Mouse (Mus musculus): Measurements from ENCODE around the gene Alox8. TPM values are rescaled to one million over a fixed set of nuclear protein-coding genes. Genes with fewer than 3 reads are reported as not detected.

Alox8 gene
- polyA plus RNA-seq, 2 experiments: 0.04 to 0.15 TPM

- Histone ChIP-seq H3K9me3 (ENCODE audit: control insufficient read depth, low read length) (peaks cover 8% of the 10 kb centered on the region; the same call in 1 of the 2 replicates), H3K4me3 (replicated peaks; ENCODE audit: low read length) (no peak overlapping the region), H3K36me3 (ENCODE audit: control insufficient read depth, insufficient read depth, low read length) (no peaks in the 10 kb centered on the region), H3K27ac (replicated peaks; ENCODE audit: low read depth, low read length) (no peak overlapping the region), H3K27me3 (ENCODE audit: control insufficient read depth, insufficient read depth, low read length) (no peaks in the 10 kb centered on the region), H3K4me1 (ENCODE audit: control insufficient read depth, insufficient read depth, low read length) (0 out of 2 replicates have a peak, but pooled peaks cover 2% of the 10 kb centered on the region), H3K4me2 (replicated peaks; ENCODE audit: low read depth, low read length, severe bottlenecking) (no peak overlapping the region), H3K9ac (ENCODE audit: low read depth, low read length, severe bottlenecking) (no peak overlapping the region)
- WGBS: 61% methylated on average over 4 of the region's 4 CpGs
- no peak for DNase-seq (ENCODE audit: low spot score)
- ATAC-seq (ENCODE audit: low FRiP score, low read depth): no peak
- no peak for TF ChIP-seq POLR2A (IDR thresholded peaks at IDR 0.05; ENCODE audit: borderline replicate concordance, extremely low read depth, insufficient read depth, insufficient read length)
Measured at GRCm38 (mm10) chr11:69221070-69221469, 23.4 kb upstream of the Alox8 start.

GRCm38 (mm10) chr11:69218661-69219060 is 21.0 kb upstream of the Alox8 start:
- H3K4me3 ChIP-seq (replicated peaks; ENCODE audit: low read length): no peak overlapping the region
- H3K4me2 ChIP-seq (replicated peaks; ENCODE audit: low read depth, low read length, severe bottlenecking): no peak overlapping the region
- no peaks in the 10 kb centered on the region for H3K27me3 ChIP-seq (ENCODE audit: control insufficient read depth, insufficient read depth, low read length)
- no peak for ATAC-seq (ENCODE audit: low FRiP score, low read depth)
- H3K36me3 ChIP-seq (ENCODE audit: control insufficient read depth, insufficient read depth, low read length): no peaks in the 10 kb centered on the region
- H3K27ac ChIP-seq (replicated peaks; ENCODE audit: low read depth, low read length): no peak overlapping the region
- no peak for TF ChIP-seq POLR2A (IDR thresholded peaks at IDR 0.05; ENCODE audit: borderline replicate concordance, extremely low read depth, insufficient read depth, insufficient read length)
- 0 out of 2 replicates have a peak, but pooled peaks cover 1% of the 10 kb centered on the region for H3K9me3 ChIP-seq (ENCODE audit: control insufficient read depth, low read length)
- 67% methylated on average over 1 of the region's 2 CpGs for WGBS
- no peaks in the 10 kb centered on the region for H3K4me1 ChIP-seq (ENCODE audit: control insufficient read depth, insufficient read depth, low read length)
- no peak overlapping the region for H3K9ac ChIP-seq (ENCODE audit: low read depth, low read length, severe bottlenecking)
- no peak for DNase-seq (ENCODE audit: low spot score)

GRCm38 (mm10) chr11:69217411-69217810 is 19.8 kb upstream of the Alox8 start:
- no peak overlapping the region for H3K4me3 ChIP-seq (replicated peaks; ENCODE audit: low read length)
- no peak for TF ChIP-seq POLR2A (IDR thresholded peaks at IDR 0.05; ENCODE audit: borderline replicate concordance, extremely low read depth, insufficient read depth, insufficient read length)
- no peaks in the 10 kb centered on the region for H3K36me3 ChIP-seq (ENCODE audit: control insufficient read depth, insufficient read depth, low read length)
- WGBS: 89% methylated on average over 5 of the region's 5 CpGs
- no peaks in the 10 kb centered on the region for H3K27me3 ChIP-seq (ENCODE audit: control insufficient read depth, insufficient read depth, low read length)
- no peak for DNase-seq (ENCODE audit: low spot score)
- H3K9ac ChIP-seq (ENCODE audit: low read depth, low read length, severe bottlenecking): no peak overlapping the region
- ATAC-seq (ENCODE audit: low FRiP score, low read depth): no peak
- no peak overlapping the region for H3K4me2 ChIP-seq (replicated peaks; ENCODE audit: low read depth, low read length, severe bottlenecking)
- H3K27ac ChIP-seq (replicated peaks; ENCODE audit: low read depth, low read length): no peak overlapping the region
- H3K4me1 ChIP-seq (ENCODE audit: control insufficient read depth, insufficient read depth, low read length): no peaks in the 10 kb centered on the region
- no peaks in the 10 kb centered on the region for H3K9me3 ChIP-seq (ENCODE audit: control insufficient read depth, low read length)

- Histone ChIP-seq H3K4me1 (ENCODE audit: control insufficient read depth, insufficient read depth, low read length) (no peaks in the 10 kb centered on the region), H3K27ac (replicated peaks; ENCODE audit: low read depth, low read length) (no peak overlapping the region), H3K27me3 (ENCODE audit: control insufficient read depth, insufficient read depth, low read length) (no peaks in the 10 kb centered on the region), H3K9me3 (ENCODE audit: control insufficient read depth, low read length) (no peaks in the 10 kb centered on the region), H3K36me3 (ENCODE audit: control insufficient read depth, insufficient read depth, low read length) (no peaks in the 10 kb centered on the region), H3K4me3 (replicated peaks; ENCODE audit: low read length) (peak overlapping the region; percentile 13), H3K9ac (ENCODE audit: low read depth, low read length, severe bottlenecking) (0 out of 2 replicates have a peak overlapping the region, but pooled peaks have one; percentile 31), H3K4me2 (replicated peaks; ENCODE audit: low read depth, low read length, severe bottlenecking) (peak overlapping the region; percentile 30; the same call in 1 of the 2 replicates)
- DNase-seq (ENCODE audit: low spot score): no peak
- no peak for TF ChIP-seq POLR2A (IDR thresholded peaks at IDR 0.05; ENCODE audit: borderline replicate concordance, extremely low read depth, insufficient read depth, insufficient read length)
- ATAC-seq (ENCODE audit: low FRiP score, low read depth): no peak
- 21% methylated on average over 2 of the region's 2 CpGs for WGBS
Measured at GRCm38 (mm10) chr11:69211431-69211830, 13.8 kb upstream of the Alox8 start.

GRCm38 (mm10) chr11:69202469-69203230 is 5.0 kb upstream of the Alox8 start:
- H3K4me2 ChIP-seq (replicated peaks; ENCODE audit: low read depth, low read length, severe bottlenecking): no peak overlapping the region

More at GRCm38 (mm10) chr11:69202469-69203230, 5.0 kb upstream of the Alox8 start:
- Histone ChIP-seq H3K9ac (ENCODE audit: low read depth, low read length, severe bottlenecking) (no peak overlapping the region), H3K36me3 (ENCODE audit: control insufficient read depth, insufficient read depth, low read length) (no peaks in the 10 kb centered on the region), H3K9me3 (ENCODE audit: control insufficient read depth, low read length) (no peaks in the 10 kb centered on the region), H3K27me3 (ENCODE audit: control insufficient read depth, insufficient read depth, low read length) (peaks cover 11% of the 10 kb centered on the region), H3K4me3 (replicated peaks; ENCODE audit: low read length) (no peak overlapping the region), H3K27ac (replicated peaks; ENCODE audit: low read depth, low read length) (no peak overlapping the region), H3K4me1 (ENCODE audit: control insufficient read depth, insufficient read depth, low read length) (no peaks in the 10 kb centered on the region)
- DNase-seq (ENCODE audit: low spot score): no peak
- no peak for TF ChIP-seq POLR2A (IDR thresholded peaks at IDR 0.05; ENCODE audit: borderline replicate concordance, extremely low read depth, insufficient read depth, insufficient read length)
- WGBS: 76% methylated on average over 13 of the region's 13 CpGs
- no peak for ATAC-seq (ENCODE audit: low FRiP score, low read depth)
